ENCODE assay signal across 8 mouse cellular contexts in the genomic region with DNA sequence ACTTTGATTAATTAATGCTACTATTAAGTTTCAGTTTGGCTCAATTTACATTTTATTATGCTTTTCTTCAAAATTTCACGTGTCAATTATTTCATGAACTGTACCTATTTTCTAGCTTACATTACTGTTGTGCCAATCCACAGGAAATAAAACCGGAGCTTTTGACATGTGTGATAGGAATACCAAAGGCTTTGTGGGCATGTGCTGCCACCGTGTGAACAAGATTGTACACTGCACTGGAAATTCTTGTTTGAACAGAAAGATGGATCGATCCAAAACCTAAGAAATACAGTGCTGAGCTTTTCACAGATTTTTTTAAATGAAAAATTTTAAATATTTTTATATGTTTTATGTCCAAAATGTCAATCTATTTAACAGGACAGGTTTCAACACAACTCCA.
DNase-seq lines count a peak whose midpoint lies in the region; ATAC-seq and TF ChIP-seq lines count a peak whose summit lies in the region.
"Had no signal": no experiment of that assay in that cellular context is flagged by ENCODE, and none has a peak within 500 bp of the region (broad histone marks: within the 10 kb centered on the region; RNA-seq: fewer than 3 reads in every experiment).

No protein-coding gene starts in this region.

- peak; percentile 89 for DNase-seq in midbrain, embryonic 11.5 days (ENCODE audit: low spot score, missing footprints)
- no peak for DNase-seq in midbrain, embryonic 10.5 days (ENCODE audit: low spot score)
- DNase-seq in cerebellum, adult 11-12 months: peak; percentile 18
- peak; percentile 84 for DNase-seq in forebrain, postnatal 0 days
- peak; percentile 66 to 71 for DNase-seq in layer of hippocampus, postnatal 10 days (ENCODE audit: low spot score in 2 of 2)
- DNase-seq in right cerebral cortex, postnatal 14 days: peak; percentile 30
- no peak for DNase-seq in spleen, postnatal 4 days (ENCODE audit: low spot score in 2 of 2)

- no peak overlapping the region for H3K9ac ChIP-seq in midbrain, embryonic 11.5 days (ENCODE audit: low read length)
- no peak overlapping the region for H3K9ac ChIP-seq in forebrain, postnatal 0 days
- H3K9ac ChIP-seq: embryonic facial prominence, embryonic 12.5 days had no signal

- TF ChIP-seq CTCF in forebrain, postnatal 0 days (IDR thresholded peaks at IDR 0.05; ENCODE audit: low read depth): peak; percentile 81

- H3K27me3 ChIP-seq in midbrain, embryonic 11.5 days (ENCODE audit: control insufficient read depth, insufficient read depth, low read length): no peaks in the 10 kb centered on the region
- no peaks in the 10 kb centered on the region for H3K27me3 ChIP-seq in midbrain, embryonic 10.5 days (ENCODE audit: low read depth, poor library complexity, severe bottlenecking)
- no peaks in the 10 kb centered on the region for H3K27me3 ChIP-seq in forebrain, postnatal 0 days (ENCODE audit: insufficient read depth, low read length)
- H3K27me3 ChIP-seq: embryonic facial prominence, embryonic 12.5 days had no signal

- 27% methylated on average over 4 of the region's 4 CpGs for WGBS in midbrain, embryonic 11.5 days
- WGBS in midbrain, embryonic 10.5 days: 33% methylated on average over 4 of the region's 4 CpGs
- WGBS in forebrain, postnatal 0 days: 9% methylated on average over 4 of the region's 4 CpGs

- no peaks in the 10 kb centered on the region for H3K4me1 ChIP-seq in midbrain, embryonic 11.5 days (ENCODE audit: control insufficient read depth, insufficient read depth, low read length)
- H3K4me1 ChIP-seq in midbrain, embryonic 10.5 days: no peaks in the 10 kb centered on the region
- H3K4me1 ChIP-seq in forebrain, postnatal 0 days (ENCODE audit: insufficient read depth): no peaks in the 10 kb centered on the region
- H3K4me1 ChIP-seq: embryonic facial prominence, embryonic 12.5 days had no signal

- ATAC-seq in midbrain, embryonic 11.5 days (ENCODE audit: low FRiP score): peak; percentile 74
- peak; percentile 82 for ATAC-seq in forebrain, postnatal 0 days

- H3K27ac ChIP-seq in midbrain, embryonic 11.5 days (ENCODE audit: low read depth, low read length): no peak overlapping the region
- no peak overlapping the region for H3K27ac ChIP-seq in midbrain, embryonic 10.5 days (replicated peaks)
- no peak overlapping the region for H3K27ac ChIP-seq in forebrain, postnatal 0 days (ENCODE audit: low read depth, low read length)
- H3K27ac ChIP-seq: embryonic facial prominence, embryonic 12.5 days had no signal

- H3K4me3 ChIP-seq in midbrain, embryonic 11.5 days (ENCODE audit: low read depth, low read length): no peak overlapping the region
- no peak overlapping the region for H3K4me3 ChIP-seq in midbrain, embryonic 10.5 days
- H3K4me3 ChIP-seq in forebrain, postnatal 0 days (ENCODE audit: low read depth, low read length): no peak overlapping the region
- H3K4me3 ChIP-seq: embryonic facial prominence, embryonic 12.5 days had no signal

- H3K36me3 ChIP-seq in midbrain, embryonic 11.5 days (ENCODE audit: control insufficient read depth, insufficient read depth, low read length): no peaks in the 10 kb centered on the region
- no peaks in the 10 kb centered on the region for H3K36me3 ChIP-seq in midbrain, embryonic 10.5 days
- H3K36me3 ChIP-seq in forebrain, postnatal 0 days (ENCODE audit: insufficient read depth): no peaks in the 10 kb centered on the region
- H3K36me3 ChIP-seq: embryonic facial prominence, embryonic 12.5 days had no signal

- H3K4me2 ChIP-seq in midbrain, embryonic 11.5 days: no peak overlapping the region
- H3K4me2 ChIP-seq in forebrain, postnatal 0 days (ENCODE audit: low read depth): no peak overlapping the region
- H3K4me2 ChIP-seq: embryonic facial prominence, embryonic 12.5 days had no signal

- H3K9me3 ChIP-seq in midbrain, embryonic 11.5 days (ENCODE audit: control insufficient read depth, low read length): no peaks in the 10 kb centered on the region
- no peaks in the 10 kb centered on the region for H3K9me3 ChIP-seq in midbrain, embryonic 10.5 days (replicated peaks)
- H3K9me3 ChIP-seq in forebrain, postnatal 0 days (ENCODE audit: low read length): no peaks in the 10 kb centered on the region
- H3K9me3 ChIP-seq: embryonic facial prominence, embryonic 12.5 days had no signal

Comparison
In these comparisons a context has a peak if more than half of its experiments do, and no peak if none do; other contexts are left out.
1. DNase-seq: peak in midbrain, embryonic 11.5 days (single experiment), cerebellum, adult 11-12 months (single experiment), forebrain, postnatal 0 days (single experiment), layer of hippocampus, postnatal 10 days (2 of 2) and right cerebral cortex, postnatal 14 days (single experiment); none in midbrain, embryonic 10.5 days (single experiment) and spleen, postnatal 4 days (0 of 2).